Mouse (Mus musculus): ENCODE measurements around the gene Abracl. TPM values are rescaled to one million over a fixed set of nuclear protein-coding genes. Genes with fewer than 3 reads are reported as not detected.

The Abracl gene
- total RNA-seq (2021) = 10 to 100 TPM; 40.1 to 49.3 TPM

GRCm38 (mm10) chr10:18022741-18023347 is at the start of gene Abracl:
TSS of gene Abracl (minus strand) at chr10:18023288.
- intact Hi-C loops (cut with DNase I) = no loop called here
- peak; percentile 78 for DNase-seq

- intact Hi-C loops (cut with DNase I) = no loop called here
- no peak for DNase-seq
These were observed 49.8 kb upstream of the Abracl start for GRCm38 (mm10) chr10:18072871-18073270.

GRCm38 (mm10) chr10:18070616-18071015 is 47.5 kb upstream of the Abracl start:
- intact Hi-C loops (cut with DNase I) = no loop called here
- no peak for DNase-seq

- intact Hi-C loops (cut with DNase I) = no loop called here
- DNase-seq = peak; percentile 34
These were observed 47.1 kb upstream of the Abracl start for GRCm38 (mm10) chr10:18070144-18070543.

- intact Hi-C loops (cut with DNase I) = no loop called here
These were observed 46.5 kb upstream of the Abracl start for GRCm38 (mm10) chr10:18069576-18069975.

GRCm38 (mm10) chr10:18068880-18069279 is 45.8 kb upstream of the Abracl start:
- intact Hi-C loops (cut with DNase I) = no loop called here
- no peak for DNase-seq

More at GRCm38 (mm10) chr10:18069576-18069975, 46.5 kb upstream of the Abracl start:
- no peak for DNase-seq

- intact Hi-C loops (cut with DNase I) = no loop called here
These were observed 44.8 kb upstream of the Abracl start for GRCm38 (mm10) chr10:18067761-18068446.

GRCm38 (mm10) chr10:18066031-18066439 is 42.9 kb upstream of the Abracl start:
- intact Hi-C loops (cut with DNase I) = no loop called here
- DNase-seq = no peak

More at GRCm38 (mm10) chr10:18067761-18068446, 44.8 kb upstream of the Abracl start:
- DNase-seq = no peak

GRCm38 (mm10) chr10:18064606-18065228 is 41.6 kb upstream of the Abracl start:
- intact Hi-C loops (cut with DNase I) = no loop called here
- no peak for DNase-seq

- intact Hi-C loops (cut with DNase I) = no loop called here
These were observed 38.4 kb upstream of the Abracl start for GRCm38 (mm10) chr10:18061533-18061932.

GRCm38 (mm10) chr10:18060778-18061177 is 37.7 kb upstream of the Abracl start:
- intact Hi-C loops (cut with DNase I) = no loop called here
- DNase-seq = no peak

More at GRCm38 (mm10) chr10:18061533-18061932, 38.4 kb upstream of the Abracl start:
- no peak for DNase-seq

- no peak for DNase-seq
- intact Hi-C loops (cut with DNase I) = loop anchor here (5.0 to 10.0 kb wide), 2 partner anchors 137 to 325 kb away; no protein-coding TSS in a partner anchor
These were observed 36.7 kb upstream of the Abracl start for GRCm38 (mm10) chr10:18059807-18060206.

- no peak for DNase-seq
- intact Hi-C loops (cut with DNase I) = loop anchor here (5.0 to 10.0 kb wide), 2 partner anchors 138 to 324 kb away; no protein-coding TSS in a partner anchor
These were observed 35.7 kb upstream of the Abracl start for GRCm38 (mm10) chr10:18058681-18059338.

- intact Hi-C loops (cut with DNase I) = loop anchor here (5.0 to 10.0 kb wide), 2 partner anchors 141 to 322 kb away; no protein-coding TSS in a partner anchor
- no peak for DNase-seq
These were observed 33.3 kb upstream of the Abracl start for GRCm38 (mm10) chr10:18056391-18056745.

- intact Hi-C loops (cut with DNase I) = loop anchor here (5.0 to 10.0 kb wide), 2 partner anchors 141 to 321 kb away; no protein-coding TSS in a partner anchor
- DNase-seq = peak; percentile 43
These were observed 32.8 kb upstream of the Abracl start, which contains the start of gene Reps1 for GRCm38 (mm10) chr10:18055696-18056390. TSS of gene Reps1 (plus strand) at chr10:18055861.

GRCm38 (mm10) chr10:18055009-18055695 is 32.1 kb upstream of the Abracl start:
- intact Hi-C loops (cut with DNase I) = loop anchor here (5.0 to 10.0 kb wide), 2 partner anchors 142 to 320 kb away; no protein-coding TSS in a partner anchor
- DNase-seq = peak; percentile 86

GRCm38 (mm10) chr10:18047380-18048146 is 24.5 kb upstream of the Abracl start:
- DNase-seq = no peak
- intact Hi-C loops (cut with DNase I) = no loop called here

GRCm38 (mm10) chr10:18046380-18046779 is 23.3 kb upstream of the Abracl start:
- no peak for DNase-seq
- intact Hi-C loops (cut with DNase I) = no loop called here

GRCm38 (mm10) chr10:18036849-18037248 is 13.8 kb upstream of the Abracl start:
- DNase-seq = no peak
- intact Hi-C loops (cut with DNase I) = no loop called here
